Mouse (Mus musculus): ENCODE data around the gene Pik3ap1.
A peak's percentile ranks its signal among the peaks of the same experiment; 100 is the strongest.
"Not testable (repeated sequence)": the region's sequence is repeated elsewhere in the genome, so short reads cannot be mapped to it uniquely, and the experiment has no call there.

Pik3ap1 gene

DNA sequence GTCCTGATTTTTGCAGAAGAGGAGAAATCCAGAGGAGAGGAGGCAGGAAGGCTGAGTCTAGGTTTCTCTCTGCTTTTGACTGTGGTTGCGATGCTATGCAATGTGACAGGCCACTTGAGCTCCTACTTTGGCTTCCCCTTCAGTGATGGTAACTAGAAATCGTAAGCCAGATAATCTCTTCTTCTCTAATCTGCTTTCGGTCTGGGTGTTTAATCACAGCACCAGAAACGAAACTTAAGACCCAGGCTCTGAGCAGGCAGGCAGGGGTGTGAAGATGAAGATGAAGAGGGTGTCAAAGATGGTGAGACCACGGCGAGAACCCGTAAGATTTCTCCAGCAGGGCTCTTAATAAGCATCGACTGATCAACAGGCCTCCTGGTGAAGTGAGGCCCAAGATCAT lies 51.9 kb downstream of the Pik3ap1 start:
- no peak for DNase-seq (ENCODE audit: inconsistent age in 2 of 2, low spot score in 1 of 2)

DNA sequence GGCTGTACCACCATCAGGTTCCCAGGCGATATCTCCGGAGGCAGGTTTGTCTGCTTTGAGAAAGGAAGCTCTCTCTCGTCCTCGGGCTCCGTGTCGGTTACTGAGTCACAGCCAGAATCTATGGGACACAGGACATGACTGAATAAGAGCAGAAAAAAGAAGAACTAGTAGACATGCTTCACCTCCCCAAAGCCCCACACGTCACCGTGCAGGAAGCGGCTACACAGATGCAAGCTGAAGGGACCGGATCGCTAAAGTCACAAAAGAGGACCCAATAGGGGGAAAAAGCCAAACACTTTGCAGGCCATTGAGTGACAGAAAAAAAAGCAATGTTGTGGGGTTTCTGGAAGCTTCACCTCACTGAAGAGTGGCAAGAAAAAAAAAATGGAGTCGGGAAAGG lies 52.7 kb downstream of the Pik3ap1 start:
- peak in 1 of 2 experiments; percentile 49 for DNase-seq (ENCODE audit: inconsistent age in 2 of 2, low spot score in 1 of 2)

DNA sequence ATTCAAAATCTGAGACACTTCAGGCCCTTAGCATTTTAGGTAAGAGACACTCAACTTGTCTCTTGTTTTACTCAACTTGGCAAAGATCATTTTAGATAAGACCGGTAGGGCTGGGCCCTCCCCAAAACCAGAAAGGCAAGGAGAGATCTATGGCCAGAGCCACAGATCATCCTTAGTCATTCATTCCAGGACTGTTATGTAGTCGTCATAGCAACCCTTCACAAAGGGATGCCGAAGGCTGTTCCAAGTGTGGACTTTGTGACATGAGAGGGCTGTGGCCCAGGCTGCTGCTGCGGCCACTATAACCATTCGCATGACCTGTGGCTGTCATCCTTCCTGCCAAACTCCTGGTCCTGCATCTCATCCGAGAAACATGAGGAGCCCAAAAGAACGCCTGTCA lies 54.5 kb downstream of the Pik3ap1 start:
- no peak for DNase-seq (ENCODE audit: inconsistent age in 2 of 2, low spot score in 1 of 2)

DNA sequence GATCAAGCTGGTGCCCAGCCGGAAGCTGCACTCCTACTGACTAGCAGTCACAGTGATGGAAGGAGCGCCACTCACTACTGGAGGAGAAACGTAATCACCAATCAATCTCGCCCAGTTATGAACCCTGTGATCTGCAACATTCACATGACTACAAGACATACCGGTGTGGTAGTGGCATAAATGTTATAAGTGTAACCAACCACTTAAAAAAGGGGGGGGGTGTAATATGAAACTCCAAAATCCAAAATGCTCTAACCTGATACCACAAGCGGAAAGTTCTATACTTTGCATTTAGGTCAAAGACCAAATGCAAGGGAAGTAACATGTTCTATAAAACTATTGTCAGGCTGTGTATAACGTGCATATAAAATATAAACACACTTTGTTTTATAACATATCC lies 54.9 kb downstream of the Pik3ap1 start:
- no peak for DNase-seq (ENCODE audit: inconsistent age in 2 of 2, low spot score in 1 of 2)

DNA sequence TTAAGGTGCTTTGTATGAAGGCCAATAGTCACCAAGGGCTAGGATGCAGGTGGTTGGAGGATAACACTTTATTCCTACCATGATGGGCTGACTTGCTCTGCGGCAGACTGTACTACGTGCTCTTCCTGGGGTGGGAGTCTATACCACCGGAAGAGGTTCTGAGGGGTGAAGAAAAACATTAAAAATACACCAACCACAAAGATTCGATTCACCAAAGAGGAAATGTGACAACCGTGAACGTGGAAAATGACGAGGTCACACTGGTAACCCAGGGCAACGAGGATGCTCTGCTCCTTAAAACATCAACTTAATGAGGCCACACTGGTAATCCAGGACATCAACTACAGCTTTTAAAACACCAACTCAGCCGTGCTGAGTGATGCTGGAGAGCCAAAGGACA lies 56.2 kb downstream of the Pik3ap1 start:
- DNase-seq (ENCODE audit: inconsistent age in 2 of 2, low spot score in 1 of 2), result no peak

DNA sequence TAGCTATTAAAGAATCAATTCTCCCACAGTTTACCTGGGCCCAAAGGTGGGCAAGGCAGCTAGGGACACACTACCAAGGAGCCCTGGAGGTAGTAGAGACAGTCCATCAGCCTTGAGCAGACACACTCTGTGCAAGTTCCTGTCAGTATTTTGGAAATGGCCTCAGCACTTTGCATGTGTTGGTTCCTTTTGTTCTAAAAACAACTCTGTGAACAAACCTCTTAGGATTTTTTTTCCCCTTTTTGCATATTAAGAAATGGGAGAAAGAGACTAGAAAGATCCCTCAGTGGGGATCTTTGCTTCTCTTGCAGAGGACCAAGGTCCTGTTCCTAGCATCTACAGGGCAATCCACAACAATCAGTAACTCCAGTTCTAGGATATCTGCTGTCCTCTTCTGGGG lies 61.1 kb downstream of the Pik3ap1 start:
- DNase-seq (ENCODE audit: inconsistent age in 2 of 2, low spot score in 1 of 2), result no peak

DNA sequence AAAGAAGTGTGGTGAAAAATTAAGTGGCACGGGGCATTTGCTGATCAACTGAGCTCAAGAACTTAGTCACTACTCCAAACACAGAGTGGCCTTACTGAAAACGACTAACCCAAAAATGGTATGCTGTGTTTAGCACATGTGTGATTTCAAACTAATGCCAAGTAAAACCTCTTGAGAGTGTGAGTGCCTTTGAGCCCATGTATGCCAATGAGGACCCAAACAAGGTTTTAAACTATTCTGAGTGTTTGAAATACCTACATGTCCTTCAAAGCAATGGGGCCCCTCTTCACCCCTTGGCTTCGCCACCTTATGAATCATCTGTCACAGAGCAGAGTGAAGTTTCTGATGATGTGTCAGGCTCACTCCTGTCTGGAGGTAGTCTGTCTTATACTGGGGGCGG lies 61.8 kb downstream of the Pik3ap1 start:
- DNase-seq (ENCODE audit: inconsistent age in 2 of 2, low spot score in 1 of 2), result no peak

DNA sequence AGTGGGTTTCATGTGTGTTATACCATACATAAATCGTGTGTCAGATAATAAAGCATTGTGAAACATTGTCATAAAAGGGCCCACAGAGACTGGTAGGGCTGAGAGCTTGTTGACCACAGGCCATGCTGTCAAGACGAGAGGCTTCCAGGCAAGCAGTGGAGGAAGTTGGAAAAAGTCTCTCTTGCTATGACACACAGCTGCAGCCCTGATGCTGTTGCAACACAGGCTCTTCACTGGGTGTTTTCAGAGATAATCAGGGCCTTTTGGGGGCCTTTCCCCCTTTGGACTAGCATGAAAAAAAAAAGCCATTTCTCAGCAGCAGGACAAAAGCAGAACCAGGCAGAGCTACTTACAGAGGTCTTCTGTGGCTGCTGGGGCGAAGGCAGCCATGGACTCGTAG lies 63.8 kb downstream of the Pik3ap1 start:
- no peak for DNase-seq (ENCODE audit: inconsistent age in 2 of 2, low spot score in 1 of 2)

DNA sequence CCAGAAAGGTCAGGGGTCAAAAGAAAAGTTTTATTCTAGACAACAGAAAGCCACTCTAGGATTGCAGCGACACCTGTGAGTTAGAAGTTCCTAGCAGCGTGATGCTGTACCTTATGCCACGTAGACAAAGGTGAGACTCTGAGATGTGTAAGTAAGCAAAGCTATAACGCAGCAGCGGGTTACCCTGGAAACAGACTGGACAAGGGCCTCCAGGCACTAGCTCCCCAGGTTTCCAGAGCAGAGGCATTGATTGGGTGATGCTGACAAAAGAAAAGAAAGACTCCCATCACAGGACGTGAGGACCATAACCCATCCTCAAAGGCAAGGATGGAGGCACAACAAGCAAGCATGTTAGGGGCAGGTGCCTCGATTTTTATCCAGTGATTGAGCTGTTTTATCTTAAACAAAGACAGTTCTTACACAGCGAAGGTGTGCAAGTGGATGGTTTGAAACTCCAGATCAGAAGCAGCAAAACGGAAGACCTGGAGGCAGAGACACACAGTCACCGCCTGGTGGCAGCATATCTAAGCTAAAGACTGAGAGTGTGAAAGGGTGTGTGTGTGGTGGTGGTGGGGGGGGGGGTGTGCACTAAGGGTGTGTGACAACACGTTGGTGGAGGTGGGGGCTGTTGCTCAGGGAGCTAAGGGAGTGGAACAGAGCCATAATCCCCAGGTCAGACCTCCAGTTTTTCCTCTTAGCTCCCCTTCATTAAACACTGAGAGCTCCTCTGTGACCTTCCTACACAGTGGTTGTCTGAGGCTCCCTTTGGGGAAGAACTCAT lies 67.4 kb downstream of the Pik3ap1 start:
- DNase-seq (ENCODE audit: inconsistent age in 2 of 2, low spot score in 1 of 2), result peak; percentile 44 to 76

DNA sequence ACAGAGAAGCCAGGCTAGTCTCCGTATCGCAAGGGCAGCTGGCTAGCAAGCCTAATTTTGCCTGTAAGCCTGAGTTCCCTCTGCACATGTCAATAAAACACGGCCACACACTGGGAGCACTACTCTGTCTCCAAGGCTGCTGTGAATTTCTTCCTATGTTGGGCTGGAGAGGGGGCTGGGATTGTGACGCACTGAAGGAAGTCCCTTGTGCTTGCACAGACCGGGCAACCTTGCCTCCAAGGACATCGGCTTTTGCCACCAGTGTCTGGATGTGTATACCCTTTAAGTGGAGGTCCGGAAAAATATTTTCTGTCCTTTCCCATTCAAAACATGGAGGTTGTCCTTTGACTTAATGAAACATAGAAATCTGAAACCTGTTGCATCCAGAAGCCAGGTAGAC lies 70.2 kb downstream of the Pik3ap1 start:
- peak in 1 of 2 experiments; percentile 60 for DNase-seq (ENCODE audit: inconsistent age in 2 of 2, low spot score in 1 of 2)

DNA sequence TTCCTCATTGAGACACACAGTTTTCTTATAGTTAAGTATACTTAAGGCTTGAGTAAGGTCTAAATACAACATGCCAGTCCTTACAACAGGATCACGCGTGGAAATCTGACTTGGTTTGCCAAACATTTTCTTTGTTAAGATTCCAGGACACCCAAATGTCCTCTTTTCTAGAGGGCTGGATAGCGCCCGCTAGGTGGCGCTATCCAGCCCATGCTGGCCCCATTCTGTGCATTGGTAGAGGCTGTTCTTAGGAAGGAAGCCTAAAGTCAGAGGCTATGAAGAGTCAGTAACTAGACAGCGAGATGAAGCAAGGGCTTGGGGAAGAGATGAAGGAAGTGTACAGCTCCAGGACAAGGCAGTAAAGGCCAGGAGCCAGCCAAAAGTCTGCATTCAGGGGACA lies 71.2 kb downstream of the Pik3ap1 start:
- peak; percentile 29 to 74 for DNase-seq (ENCODE audit: inconsistent age in 2 of 2, low spot score in 1 of 2)

DNA sequence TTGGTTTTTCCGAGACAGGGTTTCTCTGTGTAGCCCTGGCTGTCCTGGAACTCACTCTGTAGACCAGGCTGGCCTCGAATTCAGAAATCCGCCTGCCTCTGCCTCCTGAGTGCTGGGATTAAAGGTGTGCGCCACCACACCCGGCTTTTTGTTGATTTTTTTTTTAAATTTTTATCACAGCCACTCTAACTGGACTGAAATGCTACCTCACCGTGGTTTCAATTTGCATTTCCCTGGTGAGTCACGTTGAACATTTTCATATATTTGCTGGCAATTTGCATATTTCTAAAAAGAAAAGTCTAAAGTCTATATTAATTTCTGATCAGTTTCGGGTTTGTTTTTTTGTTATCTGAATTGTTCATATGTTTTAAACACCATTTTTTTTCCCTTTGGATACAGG lies 72.3 kb downstream of the Pik3ap1 start:
- DNase-seq (ENCODE audit: inconsistent age in 2 of 2, low spot score in 1 of 2), result not testable (repeated sequence)

DNA sequence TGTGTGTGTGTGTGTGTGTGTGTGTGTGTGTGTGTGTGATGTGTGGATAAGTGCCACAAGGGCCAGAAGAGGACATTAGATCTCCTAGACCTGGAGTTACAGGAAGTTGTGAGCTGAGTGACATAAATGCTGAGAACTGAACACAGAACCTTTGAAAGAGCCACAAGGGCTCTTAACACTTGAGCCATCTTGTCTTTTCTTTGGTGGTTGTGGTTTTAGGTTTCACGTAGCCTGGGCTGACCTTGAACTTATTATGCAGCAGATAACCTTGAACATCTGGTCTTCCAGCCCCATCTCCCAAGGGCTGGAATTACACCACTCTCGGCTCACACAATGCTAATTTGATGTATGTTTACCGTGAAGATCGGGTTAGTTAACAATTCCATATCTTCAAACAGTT lies 72.9 kb downstream of the Pik3ap1 start:
- DNase-seq (ENCODE audit: inconsistent age in 2 of 2, low spot score in 1 of 2), result peak in 1 of 2 experiments; percentile 60

DNA sequence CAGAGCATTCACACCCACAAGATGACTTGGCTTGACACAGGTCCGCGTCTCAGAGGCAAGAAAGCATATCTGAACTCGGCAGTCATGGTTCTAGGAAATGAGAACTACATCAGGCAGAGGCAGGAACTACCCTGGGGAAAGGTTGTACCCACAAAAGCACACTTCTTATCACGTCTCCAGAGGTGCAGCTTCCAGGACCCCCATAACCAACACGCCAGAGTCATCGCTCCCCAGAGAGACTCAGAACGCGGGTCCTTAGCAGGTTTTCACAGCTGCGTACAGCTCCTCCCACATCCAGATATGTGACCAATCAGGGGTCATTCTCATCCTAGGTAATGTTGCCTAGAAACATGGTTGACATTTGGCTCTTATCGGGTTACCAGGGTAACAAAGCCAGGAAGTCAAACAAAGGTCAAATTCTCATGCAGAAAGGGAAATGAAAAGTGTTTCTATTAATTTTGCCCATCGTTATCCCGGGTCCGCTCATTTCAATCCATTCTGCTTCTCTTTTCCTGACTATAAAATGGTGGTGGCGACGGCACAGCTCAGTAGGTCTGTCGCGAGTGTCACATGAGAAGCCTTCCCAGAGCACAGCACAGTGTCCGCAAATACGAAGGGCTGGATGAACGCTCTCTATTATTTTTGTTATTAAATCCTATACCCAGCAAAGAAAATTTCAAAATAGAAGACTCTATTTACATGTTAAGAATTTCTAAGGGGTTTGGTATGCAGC lies 73.8 kb downstream of the Pik3ap1 start:
- peak; percentile 71 to 88 for DNase-seq (ENCODE audit: inconsistent age in 2 of 2, low spot score in 1 of 2)

DNA sequence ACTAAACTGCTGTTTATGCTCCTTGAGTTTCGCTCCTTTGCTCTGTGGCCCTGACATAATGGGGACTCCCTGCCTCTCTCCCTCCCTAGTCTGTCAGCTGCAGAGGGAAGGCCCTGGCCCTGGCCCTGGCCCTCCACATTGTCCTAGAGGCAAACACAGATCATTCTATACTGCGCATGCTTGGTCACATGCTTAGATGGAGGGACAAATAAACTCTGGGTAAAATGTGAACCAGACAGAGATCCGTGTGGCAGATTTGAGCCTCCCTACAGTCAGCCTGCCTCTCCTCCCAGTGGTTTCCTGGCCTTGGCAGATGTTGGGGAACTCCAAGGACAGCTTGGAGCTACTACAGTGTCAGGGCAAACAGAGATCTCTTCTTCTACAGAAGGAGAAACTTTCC lies 81.0 kb downstream of the Pik3ap1 start:
- peak; percentile 52 to 71 for DNase-seq (ENCODE audit: inconsistent age in 2 of 2, low spot score in 1 of 2)

DNA sequence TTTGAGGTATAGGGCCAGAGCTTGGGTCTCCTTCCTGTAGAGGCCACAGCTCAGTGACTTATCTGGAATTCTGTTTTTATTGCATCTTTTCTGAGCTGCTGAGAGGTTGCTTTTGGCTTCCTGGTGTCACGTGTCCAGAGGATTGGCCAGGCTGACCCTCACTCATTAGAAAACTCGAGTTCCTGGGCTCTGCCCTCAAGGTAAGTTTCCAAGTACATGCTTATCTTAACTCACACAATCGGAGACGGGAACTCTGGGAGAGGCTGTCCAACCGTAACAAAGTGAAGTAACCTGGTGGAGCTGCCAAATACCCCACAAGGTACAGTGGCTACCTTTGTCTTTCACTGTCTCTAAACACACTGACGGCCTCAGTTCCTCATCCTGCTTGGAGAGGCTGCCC lies 81.5 kb downstream of the Pik3ap1 start:
- peak in 1 of 2 experiments; percentile 40 for DNase-seq (ENCODE audit: inconsistent age in 2 of 2, low spot score in 1 of 2)

DNA sequence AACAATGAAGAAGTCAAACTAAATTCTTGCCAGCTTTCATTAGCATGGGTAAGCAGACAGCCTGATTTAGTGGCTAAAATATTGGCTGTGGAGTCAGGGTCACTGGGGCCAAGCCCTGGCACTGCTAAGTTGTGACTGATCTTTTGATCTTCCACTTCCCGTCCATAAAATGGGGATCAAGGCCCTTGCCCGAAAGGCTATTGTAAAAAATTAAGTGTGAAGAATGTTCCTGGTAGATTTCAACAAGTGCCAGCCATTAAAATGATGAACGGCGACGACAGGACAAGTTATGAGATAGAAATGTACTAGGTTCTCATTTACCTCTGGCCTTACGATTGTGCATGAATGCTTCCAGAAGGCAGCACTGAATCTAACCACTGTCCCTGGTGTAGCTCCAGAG lies 83.0 kb downstream of the Pik3ap1 start:
- DNase-seq (ENCODE audit: inconsistent age in 2 of 2, low spot score in 1 of 2), result peak in 1 of 2 experiments; percentile 80

DNA sequence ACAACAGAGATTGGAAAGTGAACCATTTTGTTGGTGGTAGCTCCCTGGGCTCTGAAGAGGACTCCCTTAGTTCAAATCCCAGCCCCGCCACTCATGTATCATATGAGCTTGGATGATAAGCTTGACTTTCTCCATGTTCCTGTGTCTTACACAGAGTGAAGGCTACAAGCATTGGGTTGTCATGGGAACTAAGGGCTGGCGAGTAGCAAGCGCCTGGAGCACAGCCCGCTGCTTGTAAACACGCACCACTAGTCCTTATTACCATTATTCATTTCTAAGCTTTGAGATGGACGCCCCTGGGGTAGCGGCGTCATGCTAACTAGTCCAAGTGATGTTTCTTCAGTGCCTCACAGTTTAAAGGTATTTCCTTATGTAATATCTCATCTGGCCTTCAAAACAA lies 85.5 kb downstream of the Pik3ap1 start:
- no peak for DNase-seq (ENCODE audit: inconsistent age in 2 of 2, low spot score in 1 of 2)

DNA sequence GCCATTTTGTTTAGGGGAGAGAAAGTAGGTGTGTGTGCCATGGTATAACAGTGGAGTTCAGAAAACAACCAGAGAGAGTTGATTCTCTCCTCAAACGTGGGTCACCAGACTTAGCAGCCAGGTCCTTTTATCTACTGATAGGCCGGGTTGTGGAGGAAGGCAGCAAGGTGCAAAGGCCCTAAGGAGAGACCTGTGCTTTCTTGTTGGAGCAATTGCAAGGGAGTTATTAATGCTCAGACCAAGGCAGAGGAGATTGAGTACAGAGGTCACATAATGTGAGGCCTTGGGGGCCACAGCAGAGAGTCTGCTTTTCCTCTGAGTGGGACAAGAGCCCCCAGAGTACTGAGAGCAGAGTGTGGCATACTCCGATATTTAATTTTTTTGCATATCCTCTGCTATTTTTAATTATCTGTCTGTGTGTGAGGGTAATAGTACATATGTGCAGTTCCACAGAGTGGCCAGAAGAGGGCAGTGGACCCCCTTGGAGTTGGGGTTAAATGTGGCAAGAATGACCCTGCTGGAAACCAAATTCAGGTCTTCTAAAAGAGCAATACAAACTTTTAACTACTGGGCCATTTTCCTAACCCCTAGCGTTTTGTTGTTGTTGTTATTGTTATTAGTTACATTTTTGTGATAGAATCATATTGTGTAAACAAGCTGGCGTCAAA lies 93.8 kb downstream of the Pik3ap1 start:
- peak in 1 of 2 experiments; percentile 66 for DNase-seq (ENCODE audit: inconsistent age in 2 of 2, low spot score in 1 of 2)

DNA sequence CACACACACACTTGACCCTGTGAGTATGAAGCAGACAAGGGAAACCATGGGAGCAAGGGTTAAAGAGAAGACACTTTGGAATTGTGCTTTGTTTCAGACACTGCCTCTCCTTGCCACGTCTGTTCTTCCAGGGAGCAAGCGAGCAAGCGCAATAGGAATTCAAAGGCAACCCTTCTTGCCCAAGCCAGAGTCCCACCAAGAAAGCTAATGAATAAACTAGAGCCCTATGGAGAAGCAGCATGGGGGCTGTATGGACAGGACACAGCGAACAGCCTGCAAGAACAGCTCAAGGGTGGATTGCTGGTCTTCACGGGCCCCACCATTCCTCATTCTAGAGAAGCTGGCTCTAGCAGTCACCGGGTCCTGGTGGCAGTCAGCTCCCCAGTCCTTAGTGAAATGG lies 96.3 kb downstream of the Pik3ap1 start:
- DNase-seq (ENCODE audit: inconsistent age in 2 of 2, low spot score in 1 of 2), result peak in 1 of 2 experiments; percentile 50

DNA sequence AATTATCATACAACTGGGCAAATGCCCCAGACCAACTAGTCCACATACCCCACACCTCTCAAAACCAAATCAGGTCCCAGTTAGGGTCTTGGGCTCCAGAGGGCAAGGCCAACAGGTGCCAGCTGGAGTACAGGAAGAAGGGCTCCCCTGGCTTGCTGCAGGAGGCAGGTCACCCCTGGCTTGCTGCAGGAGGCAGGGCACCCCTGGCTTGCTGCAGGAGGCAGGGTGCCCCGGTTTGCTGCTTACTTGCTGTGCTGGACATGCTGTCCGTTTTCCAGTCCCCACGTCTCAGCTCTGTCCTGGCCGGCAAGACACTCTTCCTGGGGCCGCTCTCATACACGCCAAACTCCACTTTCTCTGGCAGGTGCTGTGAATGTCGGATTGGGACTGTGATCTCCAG lies 97.7 kb downstream of the Pik3ap1 start:
- DNase-seq (ENCODE audit: inconsistent age in 2 of 2, low spot score in 1 of 2), result no peak

DNA sequence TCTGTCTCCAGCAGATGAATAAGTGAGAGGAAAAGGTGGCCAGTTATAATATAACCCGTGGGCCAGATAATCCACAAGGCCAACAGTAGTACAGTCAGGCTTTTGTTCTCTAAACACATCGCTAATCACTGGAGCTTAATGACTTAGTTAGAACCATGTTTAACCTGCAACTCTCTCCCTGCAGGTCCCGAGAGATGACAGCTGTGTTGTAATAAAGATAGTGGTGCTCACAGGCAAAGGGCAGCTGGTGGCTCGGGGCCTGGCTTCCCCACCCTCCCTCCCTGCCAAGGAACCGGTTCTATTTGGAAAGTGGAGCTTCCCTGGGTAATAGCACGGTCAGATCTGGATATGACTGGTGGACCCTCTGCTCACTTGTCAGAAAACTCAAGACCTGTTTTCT lies 100.4 kb downstream of the Pik3ap1 start:
- DNase-seq (ENCODE audit: inconsistent age in 2 of 2, low spot score in 1 of 2), result no peak

Data from adrenal gland, adult (tissue).